Mouse (Mus musculus) forebrain, embryonic 10.5 days (tissue): Measurements from ENCODE around the gene Vmn2r83. TPM values are rescaled to one million over a fixed set of nuclear protein-coding genes. Genes with fewer than 3 reads are reported as not detected.
"Not testable (repeated sequence)": the region's sequence is repeated elsewhere in the genome, so short reads cannot be mapped to it uniquely, and the experiment has no call there.

Source experiments
- DNase-seq: peaks from one replicate; pipeline ENCODE4 v3.0.0-alpha.2; 2017; ENCODE audit warnings: low spot score; ENCODE audit errors: extremely low spot score
- H3K27ac ChIP-seq: fragments of 300-500 bp; sonication (generic); 2 replicates; pipeline ENCODE4 v1.5.1; 2016; ENCODE audit warnings: mild to moderate bottlenecking
- H3K27me3 ChIP-seq: fragments of 300-500 bp; sonication (generic); 2 replicates; pipeline ENCODE4 v1.6.1; 2016; ENCODE audit warnings: mild to moderate bottlenecking; ENCODE audit not compliant: poor library complexity, severe bottlenecking
- H3K36me3 ChIP-seq: fragments of 300-500 bp; sonication (generic); replicated peaks from 2 replicates; pipeline ENCODE4 v1.6.1; 2016; ENCODE audit warnings: mild to moderate bottlenecking, moderate library complexity
- H3K4me1 ChIP-seq: fragments of 300-500 bp; sonication (generic); 2 replicates; pipeline ENCODE4 v1.6.1; 2016
- H3K4me3 ChIP-seq: fragments of 300-500 bp; sonication (generic); 2 replicates; pipeline ENCODE4 v1.5.1; 2016; ENCODE audit warnings: mild to moderate bottlenecking, moderate library complexity
- H3K9me3 ChIP-seq: fragments of 300-500 bp; sonication (generic); 2 replicates; pipeline ENCODE4 v1.6.1; 2016; ENCODE audit warnings: mild to moderate bottlenecking, moderate library complexity
- WGBS: fragments of 180-500 bp; shearing (Covaris S2); methylation state at CpG from one replicate; pipeline ENCODE4 v1.1.7; 2016; 5-methylcytosine and 5-hydroxymethylcytosine counted together
- polyA plus RNA-seq: library from polyadenylated mRNA; unstranded; fragments of >200 nt; fragmentation: Nextera tagmentation; extraction: Ambion mirVana; gene quantifications from 2 replicates; pipeline ENCODE4 v1.2.1, GENCODE M21; 2016

Gene Vmn2r83
- polyA plus RNA-seq, result not detected in 2 replicates

- H3K27ac ChIP-seq, result no peak within 1 kb of the TSS
- no peaks in the 10 kb centered on the region for H3K36me3 ChIP-seq
- DNase-seq, result no peak
- no peaks in the 10 kb centered on the region for H3K4me1 ChIP-seq
- H3K4me3 ChIP-seq, result no peak within 1 kb of the TSS
- no peaks in the 10 kb centered on the region for H3K9me3 ChIP-seq
- H3K27me3 ChIP-seq, result no peaks in the 10 kb centered on the region
These were observed at the start of gene Vmn2r83 for GRCm38 (mm10) chr10:79468431-79468830. Gene Vmn2r83 (plus strand): TSS chr10:79468731.

- H3K4me1 ChIP-seq, H3K36me3 ChIP-seq, DNase-seq, H3K9me3 ChIP-seq, H3K27ac ChIP-seq, H3K27me3 ChIP-seq, H3K4me3 ChIP-seq: not testable (repeated sequence)
- 90% methylated on average over 23 of the region's 23 CpGs for WGBS
These were observed 33.2 kb upstream of the Vmn2r83 start for GRCm38 (mm10) chr10:79435141-79435820.

GRCm38 (mm10) chr10:79495886-79496285 is 27.4 kb downstream of the Vmn2r83 start:
- H3K27me3 ChIP-seq, result no peaks in the 10 kb centered on the region
- no peaks in the 10 kb centered on the region for H3K36me3 ChIP-seq
- H3K9me3 ChIP-seq, result peaks cover 3% of the 10 kb centered on the region
- no peaks in the 10 kb centered on the region for H3K4me1 ChIP-seq
- no peak overlapping the region for H3K4me3 ChIP-seq
- 62% methylated on average over 3 of the region's 3 CpGs for WGBS
- H3K27ac ChIP-seq, result no peak overlapping the region
- no peak for DNase-seq

- Histone ChIP-seq H3K4me1 (no peaks in the 10 kb centered on the region), H3K27ac (no peak overlapping the region), H3K36me3 (no peaks in the 10 kb centered on the region), H3K9me3 (peaks cover 3% of the 10 kb centered on the region), H3K4me3 (no peak overlapping the region), H3K27me3 (no peaks in the 10 kb centered on the region)
- DNase-seq, result no peak
- 42% methylated on average over 2 of the region's 2 CpGs for WGBS
These were observed 28.3 kb downstream of the Vmn2r83 start for GRCm38 (mm10) chr10:79496701-79497288.

GRCm38 (mm10) chr10:79502830-79503644 is 34.5 kb downstream of the Vmn2r83 start:
- 67% methylated on average over 6 of the region's 6 CpGs for WGBS
- H3K27me3 ChIP-seq, result no peaks in the 10 kb centered on the region
- no peak for DNase-seq

DNA sequence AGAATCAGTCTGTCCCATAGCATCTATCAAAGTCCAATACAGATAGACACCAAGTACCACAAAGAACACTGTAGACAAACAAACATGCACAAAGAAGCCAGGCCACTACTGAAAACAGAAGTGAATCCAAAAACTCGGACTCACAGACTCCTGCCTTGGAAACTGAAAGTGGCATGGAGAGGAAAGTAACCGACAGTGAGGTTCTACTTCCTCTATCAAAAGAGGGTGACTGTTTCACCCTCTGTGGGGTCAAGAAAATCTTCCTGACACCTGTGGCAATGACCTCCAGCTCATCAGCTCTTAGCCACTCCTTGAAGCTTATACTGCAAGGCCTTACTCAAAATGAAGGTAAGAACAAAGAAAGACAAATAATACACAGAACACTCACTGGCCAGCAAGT is 38.2 kb downstream of the Vmn2r83 start:
- Histone ChIP-seq H3K4me3 (no peak overlapping the region), H3K36me3 (no peaks in the 10 kb centered on the region), H3K27me3 (no peaks in the 10 kb centered on the region), H3K27ac (no peak overlapping the region), H3K9me3 (no peaks in the 10 kb centered on the region), H3K4me1 (no peaks in the 10 kb centered on the region)
- 95% methylated on average over 2 of the region's 2 CpGs for WGBS
- no peak for DNase-seq

More at GRCm38 (mm10) chr10:79502830-79503644, 34.5 kb downstream of the Vmn2r83 start:
- Histone ChIP-seq H3K4me1 (no peaks in the 10 kb centered on the region), H3K9me3 (peaks cover 3% of the 10 kb centered on the region), H3K4me3 (no peak overlapping the region), H3K27ac (no peak overlapping the region), H3K36me3 (no peaks in the 10 kb centered on the region)

GRCm38 (mm10) chr10:79524433-79524832 is 55.9 kb downstream of the Vmn2r83 start:
- H3K27me3 ChIP-seq, result no peaks in the 10 kb centered on the region
- H3K36me3 ChIP-seq, result peaks cover 45% of the 10 kb centered on the region
- H3K9me3 ChIP-seq, result no peaks in the 10 kb centered on the region
- H3K4me1 ChIP-seq, result no peaks in the 10 kb centered on the region
- no peak overlapping the region for H3K27ac ChIP-seq
- 90% methylated on average over 1 of the region's 1 CpGs for WGBS
- DNase-seq, result no peak
- H3K4me3 ChIP-seq, result no peak overlapping the region

DNA sequence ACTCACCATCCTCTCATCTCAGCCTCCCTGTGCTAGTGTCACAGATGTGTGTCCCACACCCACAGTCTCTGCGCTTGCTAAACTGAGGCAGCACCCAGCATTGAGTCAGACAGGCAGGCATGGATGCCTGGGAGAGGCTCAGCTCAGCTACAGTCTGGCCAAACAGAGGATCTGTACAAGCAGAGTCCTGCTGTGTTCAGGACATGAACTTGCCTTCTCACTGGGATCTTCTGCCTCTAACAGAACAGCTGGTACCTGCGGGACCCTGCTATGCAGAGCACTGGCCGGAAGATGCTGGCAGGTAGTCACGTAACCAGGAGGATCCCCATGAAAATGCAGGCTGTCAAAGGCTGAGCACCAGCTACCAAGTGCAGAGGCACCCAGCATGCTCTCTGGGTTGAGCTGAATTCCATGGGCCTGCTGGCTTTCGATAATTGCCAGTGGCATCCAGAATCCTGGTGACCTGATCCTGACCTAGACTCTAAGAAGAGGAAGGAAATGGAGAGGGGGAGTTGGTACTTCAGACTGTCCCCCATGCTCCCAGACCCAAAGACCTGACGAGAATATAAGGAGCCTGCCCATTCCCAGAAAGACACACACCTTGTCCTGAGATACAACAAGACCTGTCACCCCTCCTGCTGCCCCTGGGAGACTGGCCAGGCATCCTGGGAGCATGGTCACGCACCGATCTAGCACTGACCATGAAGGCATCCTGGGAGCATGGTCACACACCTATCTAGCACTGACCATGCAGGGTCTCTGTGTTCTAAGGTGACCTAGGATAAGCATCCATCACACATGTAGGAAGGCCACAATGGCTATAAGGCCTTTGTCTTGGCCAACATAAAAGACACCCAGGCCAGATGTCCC is 57.2 kb downstream of the Vmn2r83 start:
- Histone ChIP-seq H3K4me3 (no peak overlapping the region), H3K27me3 (no peaks in the 10 kb centered on the region), H3K27ac (no peak overlapping the region), H3K4me1 (no peaks in the 10 kb centered on the region), H3K9me3 (no peaks in the 10 kb centered on the region), H3K36me3 (peaks cover 56% of the 10 kb centered on the region)
- 89% methylated on average over 8 of the region's 8 CpGs for WGBS
- peak; percentile 11 for DNase-seq

- no peak overlapping the region for H3K27ac ChIP-seq
- no peaks in the 10 kb centered on the region for H3K9me3 ChIP-seq
- no peak overlapping the region for H3K4me3 ChIP-seq
- peak; percentile 11 for DNase-seq
- H3K4me1 ChIP-seq, result peaks cover 4% of the 10 kb centered on the region
- peaks cover 56% of the 10 kb centered on the region for H3K36me3 ChIP-seq
- WGBS, result 92% methylated on average over 12 of the region's 12 CpGs
- H3K27me3 ChIP-seq, result no peaks in the 10 kb centered on the region
These were observed 58.3 kb downstream of the Vmn2r83 start for GRCm38 (mm10) chr10:79526661-79527452.

- Histone ChIP-seq H3K4me3 (no peak overlapping the region), H3K36me3 (peaks cover 56% of the 10 kb centered on the region), H3K27me3 (no peaks in the 10 kb centered on the region), H3K4me1 (peaks cover 10% of the 10 kb centered on the region), H3K9me3 (no peaks in the 10 kb centered on the region), H3K27ac (no peak overlapping the region)
- 93% methylated on average over 6 of the region's 6 CpGs for WGBS
- peak; percentile 13 for DNase-seq
These were observed 58.9 kb downstream of the Vmn2r83 start for GRCm38 (mm10) chr10:79527453-79527845.

DNA sequence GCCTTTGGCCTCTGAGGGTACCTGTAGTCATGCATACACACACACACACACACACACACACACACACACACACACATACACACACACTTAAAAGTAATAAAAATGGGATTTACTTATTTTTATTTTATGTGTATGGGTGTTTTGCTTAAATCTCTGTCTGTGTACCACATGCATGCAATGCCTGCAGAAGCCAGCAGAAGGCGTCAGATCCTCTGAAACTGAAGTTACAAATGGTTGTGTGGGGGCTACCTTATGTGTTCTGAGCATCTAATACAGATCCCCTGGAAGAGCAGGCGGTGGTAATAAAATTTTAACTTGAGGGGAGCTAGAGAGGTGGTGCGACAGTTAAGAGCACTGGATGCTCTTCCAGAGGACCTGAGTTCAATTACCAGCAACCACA is 59.5 kb downstream of the Vmn2r83 start:
- Histone ChIP-seq H3K9me3 (no peaks in the 10 kb centered on the region), H3K36me3 (peaks cover 56% of the 10 kb centered on the region), H3K27ac (no peak overlapping the region), H3K27me3 (no peaks in the 10 kb centered on the region), H3K4me3 (no peak overlapping the region), H3K4me1 (peaks cover 16% of the 10 kb centered on the region)
- peak; percentile 8 for DNase-seq
- 76% methylated on average over 3 of the region's 3 CpGs for WGBS

DNA sequence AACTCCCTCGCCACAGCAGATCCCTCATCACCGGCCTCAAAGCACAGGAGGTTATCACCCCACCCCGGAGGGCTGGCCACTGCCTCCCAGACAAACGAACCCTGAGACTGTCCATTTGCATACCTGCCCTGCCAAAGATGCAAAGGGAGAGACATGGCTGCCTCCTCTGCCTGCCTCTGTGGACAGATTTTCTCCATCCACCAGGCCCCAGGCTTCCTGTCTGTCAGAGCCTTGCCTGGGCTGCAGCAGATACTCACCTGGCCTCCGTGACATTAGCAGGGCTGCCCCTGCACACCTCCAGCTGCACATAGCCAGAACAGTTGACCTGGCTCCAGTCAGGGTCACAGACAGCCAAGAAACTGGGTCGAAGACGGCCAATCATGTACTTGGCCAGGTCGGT is 61.7 kb downstream of the Vmn2r83 start:
- Histone ChIP-seq H3K4me1 (peaks cover 27% of the 10 kb centered on the region), H3K4me3 (no peak overlapping the region), H3K27ac (no peak overlapping the region), H3K9me3 (no peaks in the 10 kb centered on the region), H3K27me3 (peaks cover 11% of the 10 kb centered on the region; the same call in 1 of the 2 replicates), H3K36me3 (peaks cover 42% of the 10 kb centered on the region)
- WGBS, result 83% methylated on average over 8 of the region's 8 CpGs
- DNase-seq, result peak; percentile 12
